In genomic region chr6:39555648-39555945, GRCm38 (mm10) we compare ENCODE assay signal across 8 mouse cellular contexts. TPM values are rescaled to one million over a fixed set of nuclear protein-coding genes. Genes with fewer than 3 reads are reported as not detected.
DNase-seq lines count a peak whose midpoint lies in the region; ATAC-seq and TF ChIP-seq lines count a peak whose summit lies in the region.
"Had no signal": no experiment of that assay in that cellular context is flagged by ENCODE, and none has a peak within 500 bp of the region (broad histone marks: within the 10 kb centered on the region; RNA-seq: fewer than 3 reads in every experiment).

No protein-coding gene starts in this region.

- H3K4me1 ChIP-seq in liver, adult 2 months (ENCODE audit: control insufficient read depth, insufficient read depth, low read length) = no peaks in the 10 kb centered on the region
- peaks cover 17% of the 10 kb centered on the region for H3K4me1 ChIP-seq in forebrain, embryonic 11.5 days (replicated peaks; ENCODE audit: control insufficient read depth, insufficient read depth, low read length)
- H3K4me1 ChIP-seq in intestine, postnatal 0 days (replicated peaks; ENCODE audit: control insufficient read depth, insufficient read depth, low read length) = no peaks in the 10 kb centered on the region
- H3K4me1 ChIP-seq in small intestine, adult 2 months (ENCODE audit: control insufficient read depth, insufficient read depth, insufficient read length, low read length) = peaks cover 6% of the 10 kb centered on the region

- H3K79me2 ChIP-seq in liver, adult 2 months (ENCODE audit: control insufficient read depth, insufficient read depth, low read length) = no peaks in the 10 kb centered on the region

- TF ChIP-seq CTCF in liver, adult 2 months (IDR thresholded peaks at IDR 0.05; ENCODE audit: low read depth, low read length) = no peak
- TF ChIP-seq CTCF in intestine, postnatal 0 days (IDR thresholded peaks at IDR 0.05; ENCODE audit: low read depth) = no peak
- no peak for TF ChIP-seq CTCF in small intestine, adult 2 months (IDR thresholded peaks at IDR 0.05; ENCODE audit: extremely low read depth, insufficient read length, insufficient replicate concordance, low read depth, low read length)

- no peak overlapping the region for H3K27ac ChIP-seq in liver, adult 2 months (replicated peaks; ENCODE audit: insufficient read depth, low read depth, low read length)
- H3K27ac ChIP-seq in forebrain, embryonic 11.5 days (ENCODE audit: low read depth, low read length) = no peak overlapping the region
- no peak overlapping the region for H3K27ac ChIP-seq in intestine, postnatal 0 days (ENCODE audit: low read depth, low read length)
- H3K27ac ChIP-seq in small intestine, adult 2 months (ENCODE audit: insufficient read depth, low read depth, low read length) = peak overlapping the region; percentile 12; the same call in 1 of the 2 replicates

- H3K27me3 ChIP-seq in liver, adult 2 months (ENCODE audit: control insufficient read depth, insufficient read depth, low read length) = peaks cover 6% of the 10 kb centered on the region; the same call in 1 of the 2 replicates
- H3K27me3 ChIP-seq in forebrain, embryonic 11.5 days (ENCODE audit: control insufficient read depth, insufficient read depth, low read length) = no peaks in the 10 kb centered on the region
- 0 out of 2 replicates have a peak, but pooled peaks cover 14% of the 10 kb centered on the region for H3K27me3 ChIP-seq in intestine, postnatal 0 days (replicated peaks; ENCODE audit: control insufficient read depth, insufficient read depth, low read length)
- H3K27me3 ChIP-seq in small intestine, adult 2 months (ENCODE audit: control insufficient read depth, insufficient read depth, low read length) = peaks cover 23% of the 10 kb centered on the region

- DNase-seq in liver, adult 2 months (ENCODE audit: extremely low read depth, low read depth, low spot score) = peak; percentile 15
- no peak for DNase-seq in liver
- no peak for DNase-seq in forebrain, embryonic 11.5 days (ENCODE audit: low spot score)
- DNase-seq in layer of hippocampus, postnatal 36 days = no peak
- DNase-seq: layer of hippocampus, adult 9-11 months had no signal

- no peaks in the 10 kb centered on the region for H3K36me3 ChIP-seq in liver, adult 2 months (ENCODE audit: control insufficient read depth, insufficient read depth, low read length)
- H3K36me3 ChIP-seq in forebrain, embryonic 11.5 days (ENCODE audit: control insufficient read depth, insufficient read depth, low read length) = no peaks in the 10 kb centered on the region
- H3K36me3 ChIP-seq in intestine, postnatal 0 days (ENCODE audit: control insufficient read depth, insufficient read depth) = no peaks in the 10 kb centered on the region
- no peaks in the 10 kb centered on the region for H3K36me3 ChIP-seq in small intestine, adult 2 months (ENCODE audit: control insufficient read depth, insufficient read depth, low read length)

- peak overlapping the region; percentile 79 for H3K4me2 ChIP-seq in forebrain, embryonic 11.5 days (ENCODE audit: low read depth, low read length, severe bottlenecking)
- peak overlapping the region; percentile 17; the same call in 1 of the 2 replicates for H3K4me2 ChIP-seq in intestine, postnatal 0 days (replicated peaks; ENCODE audit: low read depth)

- TF ChIP-seq POLR2A in liver, adult 2 months (IDR thresholded peaks at IDR 0.05; ENCODE audit: extremely low read depth, insufficient read depth, low read length) = no peak
- TF ChIP-seq POLR2A in small intestine, adult 2 months (IDR thresholded peaks at IDR 0.05; ENCODE audit: low read depth, low read length) = no peak

- H3K4me3 ChIP-seq in liver, adult 2 months (ENCODE audit: insufficient read depth, low read depth, low read length) = no peak overlapping the region
- no peak overlapping the region for H3K4me3 ChIP-seq in forebrain, embryonic 11.5 days (ENCODE audit: low read depth, low read length)
- H3K4me3 ChIP-seq in intestine, postnatal 0 days (ENCODE audit: low read depth, low read length) = no peak overlapping the region
- no peak overlapping the region for H3K4me3 ChIP-seq in small intestine, adult 2 months (ENCODE audit: low read depth, low read length)

- ATAC-seq in forebrain, embryonic 11.5 days (replicated peaks; ENCODE audit: low FRiP score) = no peak
- ATAC-seq in intestine, postnatal 0 days = no peak
- no peak for ATAC-seq in frontal cortex, adult (ENCODE audit: low TSS enrichment)

- 70% methylated on average over 2 of the region's 2 CpGs for WGBS in liver, adult 2 months
- WGBS in forebrain, embryonic 11.5 days = 80% methylated on average over 2 of the region's 2 CpGs
- 77% methylated on average over 2 of the region's 2 CpGs for WGBS in intestine, postnatal 0 days
- 67% methylated on average over 2 of the region's 2 CpGs for WGBS in small intestine, adult 2 months

- H3K9me3 ChIP-seq in forebrain, embryonic 11.5 days (ENCODE audit: control insufficient read depth, low read length) = no peaks in the 10 kb centered on the region
- no peaks in the 10 kb centered on the region for H3K9me3 ChIP-seq in intestine, postnatal 0 days (ENCODE audit: control insufficient read depth)

- H3K9ac ChIP-seq in liver, adult 2 months (ENCODE audit: low read depth, low read length) = no peak overlapping the region
- no peak overlapping the region for H3K9ac ChIP-seq in forebrain, embryonic 11.5 days (ENCODE audit: low read length)
- H3K9ac ChIP-seq in intestine, postnatal 0 days (ENCODE audit: low read depth, low read length) = no peak overlapping the region

RNA-seq across cellular contexts. Expression of gene Dennd2a, which starts 2.1 kb away (rescaled TPM):
- 1.3 and 1.6 TPM in 2 replicates for total RNA-seq in liver, adult 2 months (2014; rRNA removed)
- polyA plus RNA-seq in liver, adult 2 months (2012; rRNA removed) = 2.0 TPM in 2 replicates
- polyA plus RNA-seq in forebrain, embryonic 11.5 days (2014; fragmentation: Nextera tagmentation; extraction: Ambion mirVana) = 42.0 and 42.5 TPM in 2 replicates
- polyA plus RNA-seq in intestine, postnatal 0 days (2015; fragmentation: Nextera tagmentation; extraction: Ambion mirVana) = 3.8 and 3.9 TPM in 2 replicates
- 1.9 and 2.7 TPM in 2 replicates for polyA plus RNA-seq in small intestine, adult 2 months (2012; rRNA removed)
- 10 to 100 TPM; 34.6 to 38.9 TPM for total RNA-seq in layer of hippocampus, postnatal 36 days (2021)

RNA-seq across cellular contexts. Expression of gene Adck2, which starts 18.1 kb away (rescaled TPM):
- total RNA-seq in liver, adult 2 months (2014; rRNA removed) = 4.4 and 4.5 TPM in 2 replicates
- polyA plus RNA-seq in liver, adult 2 months (2012; rRNA removed) = 4.2 and 5.1 TPM in 2 replicates
- polyA plus RNA-seq in forebrain, embryonic 11.5 days (2014; fragmentation: Nextera tagmentation; extraction: Ambion mirVana) = 23.2 and 26.6 TPM in 2 replicates
- polyA plus RNA-seq in intestine, postnatal 0 days (2015; fragmentation: Nextera tagmentation; extraction: Ambion mirVana) = 18.0 and 19.4 TPM in 2 replicates
- 7.7 and 10.4 TPM in 2 replicates for polyA plus RNA-seq in small intestine, adult 2 months (2012; rRNA removed)
- total RNA-seq in layer of hippocampus, postnatal 36 days (2021) = 10 to 100 TPM; 29.7 to 33.1 TPM

RNA-seq across cellular contexts. Expression of gene Gm42420, which starts 30.0 kb away (rescaled TPM):
- total RNA-seq in liver, adult 2 months (2014; rRNA removed) = 0.65 and 1.2 TPM in 2 replicates
- 0.27 TPM in 1 of 2 replicates, not detected in the other for polyA plus RNA-seq in liver, adult 2 months (2012; rRNA removed)
- polyA plus RNA-seq in forebrain, embryonic 11.5 days (2014; fragmentation: Nextera tagmentation; extraction: Ambion mirVana) = 4.7 TPM in 1 of 2 replicates, not detected in the other
- polyA plus RNA-seq in intestine, postnatal 0 days (2015; fragmentation: Nextera tagmentation; extraction: Ambion mirVana) = 0.60 and 2.0 TPM in 2 replicates
- polyA plus RNA-seq in small intestine, adult 2 months (2012; rRNA removed) = not detected in 2 replicates
- 1 to 10 TPM in 1 of 2 experiments, not detected in 1; 2.2 TPM for total RNA-seq in layer of hippocampus, postnatal 36 days (2021)

RNA-seq across cellular contexts. Expression of gene Ndufb2, which starts 36.8 kb away (rescaled TPM):
- total RNA-seq in liver, adult 2 months (2014; rRNA removed) = 224 and 235 TPM in 2 replicates
- polyA plus RNA-seq in liver, adult 2 months (2012; rRNA removed) = 352 and 465 TPM in 2 replicates
- polyA plus RNA-seq in forebrain, embryonic 11.5 days (2014; fragmentation: Nextera tagmentation; extraction: Ambion mirVana) = 217 and 222 TPM in 2 replicates
- 483 and 498 TPM in 2 replicates for polyA plus RNA-seq in intestine, postnatal 0 days (2015; fragmentation: Nextera tagmentation; extraction: Ambion mirVana)
- polyA plus RNA-seq in small intestine, adult 2 months (2012; rRNA removed) = 509 and 551 TPM in 2 replicates
- total RNA-seq in layer of hippocampus, postnatal 36 days (2021) = 100 to 1,000 TPM; 183 to 193 TPM
